Mouse (Mus musculus): ENCODE results near the gene Ptpre.

Ptpre gene

DNA sequence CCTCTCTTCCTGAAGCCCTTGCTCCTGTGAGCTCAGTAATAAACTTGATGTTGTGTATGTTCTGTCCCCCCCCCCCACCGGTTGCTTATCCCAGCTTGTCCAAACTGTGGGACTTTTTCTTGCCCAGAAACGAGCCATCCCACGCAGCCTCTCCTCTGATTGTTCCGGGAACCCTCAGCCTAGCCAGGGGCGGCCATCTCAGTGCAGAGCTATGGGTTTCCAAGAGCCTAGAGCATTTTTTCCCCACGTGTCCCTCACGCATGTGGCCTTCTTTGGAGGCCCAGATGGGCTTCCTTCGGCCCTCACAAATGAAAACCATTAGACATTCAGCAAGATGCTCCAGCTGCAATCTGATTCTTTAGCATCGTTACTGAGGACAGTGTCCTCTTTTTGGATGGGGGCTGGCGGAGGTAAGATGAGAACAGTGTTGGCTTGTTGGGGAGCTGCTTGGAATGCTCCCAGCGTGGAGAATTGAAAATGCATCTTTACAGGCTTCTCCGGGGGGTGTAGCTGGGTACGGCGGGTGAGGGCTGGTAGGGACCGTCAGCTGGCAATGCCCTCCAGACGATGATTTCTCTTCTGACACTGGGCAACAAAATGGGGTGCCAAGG is 41.5 kb downstream of the Ptpre start:
- DNase-seq (ENCODE audit: low spot score) = no peak

DNA sequence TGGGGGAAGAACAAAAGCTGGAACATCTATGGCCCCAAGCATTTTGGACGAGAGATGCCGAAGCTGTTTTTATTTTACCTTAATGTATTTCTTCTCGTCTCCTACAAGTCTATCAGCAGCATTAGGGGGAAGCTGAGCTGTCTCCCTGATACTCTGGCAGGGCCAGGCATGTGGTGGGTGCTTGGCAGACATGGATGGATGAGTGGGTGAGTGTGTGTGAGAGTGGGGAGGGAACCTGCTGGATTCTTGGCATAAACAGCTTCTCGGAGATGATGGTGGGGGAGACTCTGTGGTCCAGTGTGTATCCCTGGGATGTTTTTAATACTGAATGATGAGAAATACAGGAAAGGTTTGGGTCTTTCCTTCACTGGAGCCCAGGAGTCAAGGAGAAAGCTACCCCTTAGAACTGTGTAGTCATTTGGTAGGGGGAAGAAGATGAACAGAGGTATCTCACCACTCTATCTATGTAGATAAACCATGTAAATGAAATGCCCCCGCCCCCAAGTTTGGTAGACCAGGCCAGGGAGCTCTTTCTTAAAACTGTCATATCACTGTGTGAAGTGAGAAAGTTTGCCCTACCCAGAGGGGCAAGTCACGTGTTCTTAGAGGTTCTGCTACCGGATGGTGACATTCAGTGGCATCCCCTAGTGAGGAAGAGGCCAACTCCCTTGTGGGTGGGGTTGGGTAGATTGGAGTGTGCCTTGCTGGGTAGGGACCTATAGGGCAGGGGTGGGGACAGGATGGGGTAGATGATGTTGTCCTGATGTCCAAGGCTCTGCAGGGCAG is 43.2 kb downstream of the Ptpre start:
- no peak for DNase-seq (ENCODE audit: low spot score)

DNA sequence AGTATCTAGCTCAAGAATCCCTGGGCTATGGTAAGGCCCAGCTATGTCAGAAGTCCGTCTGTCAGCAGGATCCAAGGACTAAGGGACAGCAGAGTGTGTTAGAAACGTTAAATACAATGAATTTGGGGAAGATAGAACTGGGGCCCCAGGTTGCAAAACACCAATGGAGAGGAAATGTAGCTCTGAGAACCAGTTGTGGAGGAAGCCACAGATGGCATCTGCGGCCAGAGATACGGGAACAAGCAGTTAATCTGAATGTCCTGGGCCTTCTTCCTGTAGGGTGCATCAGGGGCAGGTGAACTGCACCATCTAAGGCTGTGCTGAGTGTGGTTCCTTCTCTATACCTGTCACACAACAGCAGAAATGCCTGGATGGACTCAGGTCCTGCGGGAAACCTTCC is 43.8 kb downstream of the Ptpre start:
- DNase-seq (ENCODE audit: low spot score) = no peak

DNA sequence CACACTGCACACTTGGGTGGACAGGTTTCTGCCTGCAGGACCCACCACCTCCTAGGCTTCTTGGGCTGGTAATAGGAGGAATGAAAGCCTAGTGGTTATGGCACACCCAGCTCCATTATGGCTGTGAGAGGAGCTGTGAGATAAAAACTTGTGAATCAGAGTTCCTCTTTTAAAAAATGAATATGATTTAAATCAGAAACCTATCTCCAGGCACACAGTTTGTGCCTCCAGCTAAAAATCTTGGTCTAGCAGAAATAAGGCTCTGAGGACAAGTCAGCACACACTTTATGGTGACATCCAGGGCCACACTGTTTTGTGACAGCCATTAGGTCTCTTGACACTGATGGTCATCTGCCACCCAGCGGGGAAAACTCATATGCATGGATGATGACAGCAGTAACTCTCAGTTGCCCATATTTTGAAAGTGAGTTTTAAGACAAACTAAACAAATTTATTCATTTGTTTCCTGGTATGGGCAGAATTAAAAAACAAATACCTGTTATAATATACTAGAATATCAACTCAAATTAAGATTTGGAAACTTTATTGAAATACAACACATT is 47.9 kb downstream of the Ptpre start:
- no peak for DNase-seq (ENCODE audit: low spot score)

DNA sequence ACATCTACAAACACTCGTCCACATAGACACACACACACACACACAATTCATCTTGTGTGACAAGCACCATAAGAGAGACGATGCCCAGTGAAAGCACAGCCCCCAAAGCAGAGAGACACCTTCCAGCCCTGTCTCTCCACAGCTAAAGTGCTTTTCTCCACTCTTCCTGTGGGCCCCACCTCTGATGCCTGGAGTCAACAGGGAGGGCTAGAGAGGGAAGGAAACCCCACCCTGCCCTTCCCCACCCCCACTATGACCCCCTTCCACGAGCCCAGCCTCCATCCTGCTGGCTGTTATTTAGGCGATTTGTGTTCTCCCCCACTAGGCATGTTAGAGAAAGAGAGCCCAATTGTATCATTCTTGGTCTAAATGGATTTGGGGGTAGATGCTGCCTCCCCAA is 49.1 kb downstream of the Ptpre start:
- DNase-seq (ENCODE audit: low spot score) = no peak

DNA sequence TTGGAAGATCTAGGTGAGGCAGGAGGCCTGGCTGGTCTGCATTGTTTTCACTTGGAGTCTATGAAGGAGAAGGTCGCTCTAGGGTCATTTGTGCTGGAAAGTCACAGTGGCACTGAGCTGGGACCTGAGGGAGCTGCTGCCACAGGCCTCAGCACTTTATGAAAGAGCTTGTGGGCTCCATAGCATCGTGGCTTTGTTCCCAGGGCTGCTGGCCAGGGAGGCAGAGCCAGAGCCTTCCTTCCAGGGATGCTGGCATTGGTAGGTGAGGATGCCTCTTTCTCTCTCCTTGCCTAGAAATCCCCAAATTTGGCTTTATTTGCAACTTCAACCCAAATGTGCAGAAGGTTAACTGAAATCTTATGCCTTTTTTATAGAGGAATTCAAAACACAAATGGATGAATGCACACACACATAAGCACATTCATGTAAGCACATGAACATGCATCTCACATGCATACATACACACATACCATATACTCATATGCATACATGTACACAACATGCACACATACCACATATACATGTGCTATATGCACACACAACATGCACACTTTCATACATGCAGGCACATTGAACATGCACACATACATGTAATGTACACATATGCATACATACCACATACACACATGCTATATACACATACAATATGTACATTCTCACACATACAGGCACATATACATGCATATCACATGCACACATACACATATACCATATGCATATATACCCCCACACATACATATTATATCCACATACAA is 50.7 kb downstream of the Ptpre start:
- DNase-seq (ENCODE audit: low spot score) = no peak

DNA sequence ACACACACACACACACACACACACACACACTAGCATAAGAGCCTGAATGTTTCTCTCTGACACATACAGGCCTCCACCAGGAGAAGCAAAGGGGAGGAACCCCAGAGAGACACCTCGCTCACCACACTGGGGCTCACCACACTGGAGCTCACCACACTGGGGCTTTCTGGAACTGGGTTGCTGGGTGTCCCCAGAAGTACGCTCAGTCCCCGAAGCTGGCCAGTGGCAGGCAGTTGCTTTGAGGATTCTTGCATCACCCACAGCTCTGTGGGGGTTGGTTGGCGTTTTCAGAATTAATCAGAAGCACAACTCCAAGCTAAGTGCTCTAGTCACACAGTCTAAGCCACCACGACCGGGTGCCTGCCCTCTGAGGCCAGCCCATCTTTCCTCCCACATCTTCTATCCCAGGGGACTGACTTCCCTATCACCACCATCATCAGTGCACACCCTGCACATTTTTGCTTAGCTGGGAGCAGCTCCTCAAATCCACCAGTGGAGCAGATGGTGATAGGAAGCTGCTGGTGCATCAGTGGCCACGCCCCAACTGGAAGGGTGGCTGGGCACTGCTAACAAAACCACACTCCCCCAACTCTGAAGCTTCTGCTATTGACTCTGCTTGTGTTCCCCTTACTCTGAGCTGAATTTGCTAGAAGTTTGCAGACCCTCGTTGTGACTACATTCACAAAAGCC is 51.5 kb downstream of the Ptpre start:
- no peak for DNase-seq (ENCODE audit: low spot score)

DNA sequence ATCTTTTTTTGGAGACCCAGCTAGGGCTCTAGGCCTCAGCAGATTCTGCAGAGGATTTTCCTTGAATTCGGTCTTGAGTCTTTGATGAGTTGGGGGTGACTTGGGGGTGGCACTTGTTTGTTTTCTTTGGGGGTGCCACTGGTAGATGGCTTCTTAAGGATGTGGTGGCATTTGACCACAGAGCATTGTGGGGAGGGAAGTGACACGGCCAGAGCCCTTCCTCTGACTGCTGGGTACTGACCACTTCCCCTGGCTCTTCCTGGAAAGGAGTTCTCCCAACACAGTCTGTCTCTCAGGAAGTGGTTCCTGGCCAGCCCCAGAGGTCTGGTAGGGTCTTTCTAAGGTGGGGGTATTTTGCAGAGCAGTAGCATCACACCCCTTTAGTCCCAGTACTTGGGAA is 54.2 kb downstream of the Ptpre start:
- no peak for DNase-seq (ENCODE audit: low spot score)

DNA sequence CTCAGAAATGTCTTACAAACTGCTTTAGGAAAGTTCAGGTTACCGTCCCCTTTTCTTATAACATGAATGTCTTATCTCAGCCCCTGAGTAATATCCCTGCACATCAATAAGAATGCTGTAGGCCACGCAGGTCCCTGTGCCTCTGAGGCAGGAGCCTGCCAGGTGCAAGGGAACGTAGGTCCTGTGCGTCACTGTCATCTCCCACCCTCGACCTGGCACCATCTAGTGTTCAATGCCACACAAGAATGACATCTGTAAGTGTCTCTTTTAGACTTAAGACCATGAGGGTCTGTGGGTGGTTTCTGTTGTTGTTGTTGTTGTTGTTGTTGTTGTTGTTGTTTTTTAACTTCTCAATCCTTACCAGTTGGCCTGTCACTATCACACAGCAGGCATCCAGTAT is 56.0 kb downstream of the Ptpre start:
- DNase-seq (ENCODE audit: low spot score) = no peak

DNA sequence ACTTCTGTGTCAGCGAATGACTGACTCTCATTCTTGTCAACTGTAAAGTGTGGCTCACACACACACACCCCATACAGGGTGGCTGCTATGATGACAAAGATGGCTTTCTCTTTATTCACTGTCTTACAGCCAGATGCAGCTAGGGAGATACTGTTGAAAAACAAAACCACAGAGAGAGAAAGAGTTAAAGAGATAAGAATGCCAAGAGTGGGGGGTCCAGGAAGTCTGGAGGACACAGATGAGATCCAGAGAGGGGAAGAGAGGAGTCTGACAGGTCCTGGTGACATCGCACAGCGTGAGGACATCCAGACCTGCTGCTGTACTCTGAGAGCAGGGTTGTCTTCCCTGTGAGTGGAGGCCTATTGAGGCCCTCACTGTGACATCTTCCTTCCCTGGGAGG is 56.5 kb downstream of the Ptpre start:
- DNase-seq (ENCODE audit: low spot score) = no peak

DNA sequence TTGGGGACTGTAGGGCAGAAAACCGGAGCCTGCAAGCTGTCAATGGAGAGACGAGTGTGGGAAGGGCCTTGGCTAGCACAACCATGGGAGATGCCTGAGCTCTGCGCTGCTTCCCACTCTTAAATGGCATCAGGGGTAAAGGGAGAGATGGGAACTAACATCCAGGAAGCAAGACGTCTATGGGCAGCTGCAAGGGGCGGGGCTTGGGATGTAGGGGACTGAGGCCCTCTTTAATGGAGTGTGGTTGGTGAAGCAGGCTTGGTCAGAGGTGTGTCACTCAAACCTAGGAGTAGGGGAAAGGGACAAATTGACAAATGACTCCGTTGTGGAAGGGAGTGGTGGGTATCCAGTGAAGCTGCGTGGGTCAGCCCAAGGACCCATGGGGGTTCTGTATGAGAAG is 57.4 kb downstream of the Ptpre start:
- DNase-seq (ENCODE audit: low spot score) = no peak

DNA sequence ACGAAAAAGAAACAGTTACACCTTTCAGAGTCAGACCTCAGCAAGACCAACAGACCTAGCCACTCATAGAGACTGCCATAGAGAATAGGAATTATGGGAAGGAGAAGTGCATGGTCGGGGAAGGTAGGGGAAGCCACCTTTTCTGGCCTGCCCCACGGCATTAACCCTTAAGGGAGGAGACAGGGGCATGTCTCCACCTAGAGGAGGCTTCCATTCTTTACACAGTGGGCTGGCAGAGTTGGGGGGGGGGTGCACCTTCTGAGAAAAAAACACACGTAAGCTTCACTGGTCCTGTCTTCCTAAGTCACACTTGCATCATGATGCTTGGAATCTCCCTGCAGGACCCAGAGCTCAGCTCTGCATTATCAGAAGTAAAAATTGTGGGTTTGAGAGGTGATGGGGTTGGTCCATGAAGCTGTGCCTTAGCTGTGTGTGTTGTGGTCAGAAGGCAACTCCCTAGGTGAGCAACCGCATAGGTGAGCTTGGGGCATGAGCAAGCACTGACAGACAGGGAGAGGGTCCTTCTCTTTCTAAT is 58.4 kb downstream of the Ptpre start:
- DNase-seq (ENCODE audit: low spot score) = no peak

DNA sequence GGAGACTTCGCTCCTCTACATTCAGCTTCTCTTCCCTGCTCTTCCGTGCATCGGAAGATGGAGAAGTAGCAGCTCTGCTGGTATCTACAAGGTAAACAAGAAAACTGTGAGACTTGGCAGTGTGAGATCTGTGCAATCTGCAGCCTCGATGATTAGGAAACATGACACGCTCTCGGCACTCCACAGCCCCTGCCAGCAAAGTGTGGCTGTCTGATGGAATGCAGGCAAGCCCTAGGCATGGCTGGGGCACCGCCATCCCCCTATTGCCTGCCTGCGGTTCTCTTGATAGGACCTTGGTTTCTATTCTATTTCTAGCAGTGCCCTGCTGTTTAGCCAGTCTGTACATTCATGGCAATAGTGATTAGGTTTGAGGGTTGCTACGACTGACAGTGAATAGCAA is 59.7 kb downstream of the Ptpre start:
- no peak for DNase-seq (ENCODE audit: low spot score)

DNA sequence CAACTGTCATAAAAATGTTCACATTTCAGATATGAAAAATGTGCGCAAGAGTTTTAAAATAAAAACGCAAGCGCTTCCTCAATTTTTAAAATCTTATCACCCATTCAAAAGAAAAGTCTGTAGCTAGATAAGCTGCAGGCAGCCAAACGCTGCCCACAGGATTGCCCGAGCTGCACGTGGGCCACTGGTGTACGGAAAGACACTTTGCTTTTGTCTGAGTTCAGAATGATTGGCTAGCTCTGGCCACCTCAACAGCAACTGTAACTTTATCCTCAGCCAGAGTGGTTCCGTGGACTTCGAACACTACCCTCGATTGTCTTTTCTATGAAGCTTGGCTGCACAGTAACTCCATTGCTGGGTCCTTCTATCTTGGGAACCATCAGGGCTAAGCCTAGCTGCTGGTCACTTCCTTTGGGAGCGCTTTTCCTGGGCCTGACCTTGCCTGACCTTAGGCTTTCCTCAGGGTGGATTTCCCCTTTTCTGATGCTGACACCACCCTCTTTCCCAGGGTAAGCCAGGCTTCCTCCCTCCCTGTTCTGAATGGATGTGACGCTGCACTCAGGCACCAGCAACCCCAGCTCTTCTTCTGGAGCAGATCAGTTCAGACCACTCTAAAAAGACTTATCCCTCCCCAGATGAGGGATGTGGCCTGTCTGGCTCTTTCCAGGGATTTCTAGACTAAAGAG is 60.5 kb downstream of the Ptpre start:
- DNase-seq (ENCODE audit: low spot score) = no peak

DNA sequence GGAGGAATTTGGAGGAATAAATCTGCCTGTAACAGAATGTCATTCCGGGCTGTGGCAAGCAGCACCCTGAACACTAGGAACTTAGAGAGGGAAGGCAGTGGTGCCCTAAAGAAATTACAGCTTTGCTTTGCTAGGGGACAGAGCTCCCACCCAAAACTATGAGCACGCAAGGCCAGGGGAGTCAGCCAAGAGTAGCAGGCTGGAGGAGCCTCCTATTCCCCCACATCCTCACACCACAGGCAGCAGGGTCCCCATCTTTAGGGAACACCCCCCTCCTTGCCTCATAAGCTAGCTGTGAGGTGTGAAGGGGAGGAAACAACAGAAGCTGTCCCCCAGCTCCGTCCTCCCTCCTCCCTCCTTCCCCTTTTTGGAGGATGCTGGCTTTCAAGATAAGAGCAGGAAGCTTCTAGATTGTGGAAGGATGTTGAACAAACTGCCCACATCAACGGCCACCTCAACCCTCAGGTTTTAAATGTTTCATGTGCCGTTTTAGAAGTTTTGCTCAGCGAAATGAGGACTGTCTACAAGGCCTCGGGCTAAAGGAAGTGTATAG is 61.1 kb downstream of the Ptpre start:
- DNase-seq (ENCODE audit: low spot score) = no peak

DNA sequence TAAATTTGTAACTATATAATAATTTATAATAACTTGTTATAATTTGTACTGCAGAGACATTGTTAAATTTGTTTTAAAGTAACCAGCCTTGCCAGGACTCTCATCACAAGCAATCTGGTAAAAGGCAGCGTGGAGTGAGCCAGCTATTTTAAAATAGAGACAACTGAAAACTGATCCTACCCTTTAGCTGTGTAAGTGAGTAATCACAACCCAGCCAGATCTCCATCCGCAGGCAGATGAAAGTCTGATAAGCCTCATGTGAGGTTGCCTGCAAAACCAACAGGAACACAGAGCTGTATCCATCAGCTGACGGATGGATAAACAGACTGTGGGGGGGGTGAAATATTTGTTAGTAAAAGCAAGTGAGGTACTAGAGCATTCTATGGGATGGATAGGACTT is 62.8 kb downstream of the Ptpre start:
- DNase-seq (ENCODE audit: low spot score) = no peak

DNA sequence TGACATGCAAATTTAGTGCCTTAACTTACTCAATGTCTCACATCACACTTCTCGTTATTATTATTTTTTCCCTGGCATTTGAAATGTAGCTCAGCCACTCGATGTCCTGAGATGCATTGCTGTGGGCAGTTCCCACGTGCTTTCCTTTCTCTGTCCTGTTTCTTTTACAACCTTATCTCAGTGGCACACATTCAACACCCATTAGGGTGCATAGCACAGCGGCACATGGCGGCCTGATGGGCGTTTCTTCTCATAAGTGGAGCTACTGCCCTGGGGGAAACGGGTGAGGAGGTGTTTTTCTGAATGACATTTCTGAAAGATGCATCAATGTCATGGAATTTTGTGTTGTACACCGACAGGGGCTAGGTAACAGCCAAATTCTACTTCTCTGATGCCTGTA is 64.3 kb downstream of the Ptpre start:
- no peak for DNase-seq (ENCODE audit: low spot score)

DNA sequence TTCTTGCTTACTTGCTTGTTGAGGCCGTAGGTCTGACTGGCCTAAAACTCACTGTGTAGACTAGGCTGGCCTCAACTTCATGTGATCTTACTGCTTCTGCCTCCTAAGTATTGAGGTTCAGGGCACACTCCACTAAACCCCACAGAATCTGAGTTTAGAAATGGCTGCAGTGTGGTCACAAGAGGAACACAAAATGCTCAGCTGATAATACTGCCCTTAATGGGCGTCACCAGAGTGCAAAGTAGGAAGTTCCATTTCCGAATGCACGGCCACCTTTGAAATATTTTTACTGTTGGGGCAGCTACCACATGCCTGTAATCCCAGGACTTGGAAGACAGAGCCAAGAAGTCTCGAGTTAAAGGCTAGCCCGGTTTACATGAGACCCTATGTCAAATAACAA is 65.0 kb downstream of the Ptpre start:
- no peak for DNase-seq (ENCODE audit: low spot score)

DNA sequence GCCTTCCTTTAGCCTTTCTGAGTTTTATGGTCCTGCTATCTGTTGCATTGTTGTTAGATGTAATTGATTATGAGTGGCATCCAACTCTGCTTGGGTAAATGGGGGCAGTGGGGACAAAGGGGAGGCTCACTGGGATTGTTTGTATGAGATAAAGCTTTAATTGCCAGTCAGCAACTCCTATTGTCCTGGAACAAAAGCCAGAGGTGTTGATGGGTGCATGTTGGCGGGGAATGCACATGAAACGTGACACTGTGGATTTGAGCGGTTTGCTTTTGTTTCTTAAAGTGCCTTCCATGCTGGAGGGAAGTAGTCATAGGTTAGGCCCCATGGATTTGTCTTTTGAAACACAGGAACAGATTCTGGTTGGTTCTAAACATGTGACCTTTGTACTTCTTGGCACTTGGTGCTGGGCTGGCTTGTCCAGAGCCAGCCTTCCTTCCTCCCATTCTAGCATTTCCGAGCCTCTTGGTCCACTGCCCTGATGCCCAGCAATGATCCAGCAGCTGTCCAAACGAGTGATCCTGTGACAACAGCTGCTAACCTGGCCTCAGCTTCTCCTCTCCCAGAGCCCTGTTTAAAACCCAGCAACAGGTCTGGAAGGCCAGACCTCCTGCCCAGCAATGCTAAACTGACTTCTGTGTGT is 65.7 kb downstream of the Ptpre start:
- no peak for DNase-seq (ENCODE audit: low spot score)

DNA sequence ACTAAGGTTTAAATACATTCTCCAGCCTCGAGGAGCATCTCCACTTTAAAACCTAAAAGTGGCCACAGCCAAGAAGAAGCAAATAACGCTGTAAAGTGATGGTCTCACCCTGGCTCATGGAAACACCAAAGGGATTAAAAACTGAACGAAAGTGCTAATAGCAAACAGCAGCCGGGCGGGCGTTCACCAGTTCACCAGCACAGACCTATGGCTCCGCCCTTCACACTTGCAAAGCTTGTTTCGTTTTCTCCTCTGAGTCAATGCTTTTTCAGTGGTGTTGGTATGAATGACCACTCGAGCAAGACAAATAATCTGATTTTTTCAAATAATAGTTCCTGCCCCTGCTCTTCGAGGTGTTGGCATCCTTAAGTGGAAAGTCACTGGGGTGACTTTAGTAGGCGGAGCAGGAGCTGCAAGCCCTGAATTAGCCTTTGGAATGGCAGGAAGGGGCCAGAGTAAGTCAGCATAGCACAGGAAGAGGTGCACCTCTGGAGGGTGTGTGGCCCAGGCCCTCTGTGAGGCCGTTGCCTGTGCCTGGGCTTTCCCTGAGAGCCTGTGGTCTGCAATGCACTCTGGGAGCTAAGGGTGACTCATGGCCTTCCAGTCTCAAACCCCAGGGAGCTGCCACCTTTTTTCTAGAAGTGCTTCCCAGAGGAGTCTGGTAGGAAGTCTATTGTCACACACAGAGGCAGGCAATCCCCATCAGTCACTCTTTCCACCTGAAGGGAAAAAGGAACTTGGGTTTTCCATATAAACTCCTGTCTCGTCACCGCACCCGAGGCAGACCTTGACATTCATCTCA is 67.9 kb downstream of the Ptpre start:
- DNase-seq (ENCODE audit: low spot score) = peak; percentile 45

Data from urinary bladder, postnatal 14 days (tissue).